Mouse (Mus musculus) urinary bladder, postnatal 10 days (tissue): ENCODE data around the gene Gm8165.
"Not testable (repeated sequence)": the region's sequence is repeated elsewhere in the genome, so short reads cannot be mapped to it uniquely, and the experiment has no call there.

Experiments used
- DNase-seq: peaks from one replicate; pipeline ENCODE4 v3.0.0; 2022; ENCODE audit warnings: low spot score

Gene Gm8165

GRCm38 (mm10) chr14:43677099-43677498 is at the start of gene Gm8165:
Gm8165 (minus strand) TSS chr14:43677199.
- DNase-seq = not testable (repeated sequence)

- not testable (repeated sequence) for DNase-seq
Observed at GRCm38 (mm10) chr14:43697621-43698020, 20.6 kb upstream of the Gm8165 start, which contains the start of gene Gm7324. Gm7324 (plus strand) TSS chr14:43697828.
